Mouse (Mus musculus) olfactory bulb, adult 2 months (tissue): ENCODE measurements at regions not wholly inside any gene's neighbourhood (a gene's known extent, or its start where the extent isn't known, plus 50 kb on each side); places are given as distances from the start of the nearest gene placed in this dataset.

Source experiments
- CTCF ChIP-seq: fragments of 200-500 bp; IDR thresholded peaks from 2 replicates; pipeline ENCODE4 v1.5.1; 2012; ENCODE audit warnings: low read depth, mild to moderate bottlenecking, low read length, moderate library complexity; ENCODE audit not compliant: insufficient read depth
- POLR2A ChIP-seq: fragments of 200-500 bp; IDR thresholded peaks from 2 replicates; pipeline ENCODE4 v1.6.1; 2012; ENCODE audit warnings: mild to moderate bottlenecking, low read depth, low read length, moderate library complexity; ENCODE audit not compliant: insufficient read depth

DNA sequence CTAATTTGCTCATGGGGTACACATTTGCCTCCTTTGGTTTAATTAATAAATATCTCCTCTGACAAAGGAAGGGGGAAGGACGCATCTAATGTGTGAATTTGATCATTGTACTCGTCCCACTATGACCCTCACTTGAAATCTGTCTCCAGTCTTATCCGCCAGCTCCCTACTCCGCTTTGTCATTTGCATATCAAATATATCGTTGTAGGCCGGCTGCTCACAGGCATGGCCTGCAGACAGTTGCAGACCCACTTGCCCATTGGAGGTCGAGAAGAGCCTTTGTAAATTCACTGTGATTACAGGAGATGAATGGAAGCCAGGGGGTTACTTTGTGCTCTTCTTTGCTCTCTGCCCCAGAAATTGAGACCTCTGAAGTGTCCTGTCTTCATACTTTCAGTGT is 457.5 kb upstream of the 4930412O13Rik start:
- no peak for TF ChIP-seq CTCF
- TF ChIP-seq POLR2A, result no peak
